Mouse (Mus musculus): ENCODE measurements at regions not wholly inside any gene's neighbourhood (a gene's known extent, or its start where the extent isn't known, plus 50 kb on each side); places are given as distances from the start of the nearest gene placed in this dataset.

DNA sequence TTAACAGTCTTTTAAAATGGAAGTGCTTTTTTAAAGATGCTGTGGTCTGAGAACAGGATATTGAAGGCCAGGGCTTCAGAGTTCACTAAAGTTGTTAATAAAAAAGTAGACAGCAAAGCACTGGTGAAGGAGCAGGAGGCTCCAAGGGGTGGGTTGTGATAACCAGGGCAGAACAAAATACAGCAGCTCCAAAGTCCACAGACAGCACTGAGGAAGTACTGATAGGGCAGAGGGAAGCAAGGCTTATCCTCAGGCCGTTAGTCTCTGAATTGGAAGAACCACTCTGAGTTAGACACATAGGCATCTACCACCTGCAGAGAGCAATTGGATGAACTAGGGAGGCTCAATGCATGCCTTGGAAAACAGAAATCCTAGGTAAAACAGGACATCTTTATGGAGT, 62.1 kb downstream of the P2ry1 start:
- no peak for DNase-seq

DNA sequence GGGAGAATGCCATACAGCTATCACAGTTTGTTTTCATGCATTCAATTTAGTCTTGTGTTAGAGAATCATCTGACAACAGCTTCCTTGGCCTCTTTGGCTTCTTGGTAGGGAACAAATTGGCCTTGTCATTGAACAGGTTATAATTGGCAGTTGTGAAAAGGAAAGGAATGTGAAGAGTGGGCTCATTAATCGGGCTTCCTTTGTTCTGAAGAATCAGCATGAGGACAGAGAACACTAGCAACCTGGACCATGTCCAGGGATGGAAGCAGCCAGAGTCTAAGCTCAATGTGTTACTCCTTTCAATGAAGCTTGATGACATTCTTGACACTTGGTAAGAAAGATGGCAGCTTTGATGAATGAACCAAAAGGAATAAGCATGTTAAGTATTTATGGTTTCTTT, 64.5 kb downstream of the P2ry1 start:
- DNase-seq = no peak

DNA sequence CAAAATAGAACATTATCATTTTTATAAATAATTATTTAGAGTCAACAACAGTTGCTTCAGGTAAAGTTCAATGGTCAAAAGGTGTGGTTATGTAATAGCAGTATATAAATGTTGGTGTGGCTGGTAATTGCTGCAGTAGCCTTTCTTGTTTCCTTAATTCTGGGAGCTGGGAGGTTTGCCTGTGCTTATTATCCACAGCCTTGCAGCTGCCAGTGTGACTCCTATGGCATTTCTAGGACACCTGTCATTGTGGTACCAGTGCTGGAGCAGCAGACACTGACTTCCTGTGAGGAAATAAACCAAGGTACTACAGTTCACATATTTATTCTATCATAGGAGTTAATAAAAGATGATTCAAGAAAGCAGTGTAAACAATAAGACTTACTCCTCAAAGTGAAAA, 65.6 kb downstream of the P2ry1 start:
- DNase-seq = no peak

DNA sequence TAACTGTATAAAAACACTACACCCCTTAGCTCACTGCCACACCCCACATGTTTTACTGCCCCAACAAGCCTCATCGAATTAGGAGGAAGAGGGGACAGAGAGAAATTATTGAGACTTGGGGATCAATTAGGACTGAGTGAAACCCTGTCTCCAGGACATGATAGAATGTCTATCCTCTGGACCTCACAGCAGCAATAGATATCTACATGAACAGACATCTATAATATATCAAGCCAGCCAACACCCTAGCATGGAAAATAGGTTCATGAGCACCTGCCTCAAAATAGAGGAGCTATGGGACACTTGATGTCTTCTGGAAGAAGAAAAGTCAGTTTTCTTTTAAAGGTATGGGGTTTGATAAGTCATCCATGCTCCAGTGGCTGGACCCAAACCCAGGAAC, 68.4 kb downstream of the P2ry1 start:
- no peak for DNase-seq

DNA sequence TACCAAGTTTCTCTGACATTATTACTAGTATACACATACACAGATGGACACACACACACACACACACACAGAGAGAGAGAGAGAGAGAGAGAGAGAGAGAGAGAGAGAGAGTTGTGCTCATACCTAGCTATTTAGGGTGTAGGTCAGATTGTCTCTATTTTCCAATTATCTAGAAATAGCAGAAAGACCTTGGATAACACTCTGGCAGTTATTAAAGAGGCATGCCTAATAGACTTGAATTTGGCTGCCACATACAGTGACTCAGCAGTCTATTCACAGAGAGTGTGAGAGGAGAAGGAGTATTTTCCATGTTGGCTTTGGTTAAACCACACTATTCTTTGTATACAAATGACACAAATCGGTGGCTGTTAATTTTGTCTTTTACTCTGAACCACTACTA, 69.7 kb downstream of the P2ry1 start:
- no peak for DNase-seq

DNA sequence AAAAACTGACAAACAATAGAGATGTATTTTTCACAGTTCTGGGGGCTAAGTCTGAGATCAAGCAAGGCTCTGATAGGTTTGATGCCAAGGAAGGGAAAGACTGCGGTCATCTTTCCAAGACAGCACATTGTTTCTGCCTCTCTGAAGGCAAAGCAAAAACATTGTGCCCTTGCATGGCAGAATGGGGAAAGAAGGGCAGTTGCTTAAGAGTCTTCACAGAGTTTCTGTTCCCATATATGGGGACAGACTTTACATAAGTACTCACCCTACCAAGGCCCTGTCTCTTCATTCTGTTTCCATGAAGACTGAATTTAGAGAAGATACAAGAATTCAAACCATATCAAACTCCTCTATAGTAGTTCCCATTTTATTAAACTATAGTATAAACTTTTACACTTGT, 70.5 kb downstream of the P2ry1 start:
- no peak for DNase-seq

DNA sequence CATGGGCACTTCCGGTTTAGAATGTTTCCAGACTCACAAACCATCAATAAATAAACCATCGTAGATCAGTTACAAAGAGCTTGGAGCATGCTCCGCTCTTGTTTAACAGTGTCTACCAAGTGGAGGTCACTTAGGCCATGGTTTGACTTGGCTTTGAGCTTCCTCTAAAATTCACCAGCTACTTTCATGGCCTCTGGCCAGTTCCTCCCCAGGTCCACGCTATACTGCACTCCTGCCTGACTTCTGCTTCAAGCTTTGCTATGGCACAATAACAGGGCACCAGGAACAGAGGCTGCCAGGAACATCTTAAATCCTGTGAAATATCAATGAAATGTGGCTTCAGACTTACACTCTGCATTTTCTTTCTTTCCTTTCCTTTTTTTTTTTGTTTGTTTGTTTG, 71.2 kb downstream of the P2ry1 start:
- no peak for DNase-seq

DNA sequence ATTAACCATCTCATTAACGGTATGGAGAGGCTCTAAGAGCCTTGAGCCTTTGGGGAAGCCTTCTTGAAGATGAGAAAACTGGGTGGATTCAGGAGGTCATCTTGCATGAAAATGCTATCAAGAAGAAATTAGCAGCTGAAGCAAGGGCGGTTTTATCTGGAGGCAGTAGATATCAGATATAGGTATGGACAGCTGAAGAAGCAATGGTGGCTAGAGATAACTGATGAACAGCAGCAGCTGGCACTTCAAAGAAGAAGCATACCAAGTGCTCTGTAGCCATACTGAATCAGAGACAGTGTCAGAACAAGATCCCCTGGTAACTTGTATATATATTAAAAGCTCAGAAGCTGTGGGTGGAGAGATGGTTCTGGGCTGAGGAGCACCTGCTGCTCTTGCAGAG, 73.2 kb downstream of the P2ry1 start:
- DNase-seq = no peak

DNA sequence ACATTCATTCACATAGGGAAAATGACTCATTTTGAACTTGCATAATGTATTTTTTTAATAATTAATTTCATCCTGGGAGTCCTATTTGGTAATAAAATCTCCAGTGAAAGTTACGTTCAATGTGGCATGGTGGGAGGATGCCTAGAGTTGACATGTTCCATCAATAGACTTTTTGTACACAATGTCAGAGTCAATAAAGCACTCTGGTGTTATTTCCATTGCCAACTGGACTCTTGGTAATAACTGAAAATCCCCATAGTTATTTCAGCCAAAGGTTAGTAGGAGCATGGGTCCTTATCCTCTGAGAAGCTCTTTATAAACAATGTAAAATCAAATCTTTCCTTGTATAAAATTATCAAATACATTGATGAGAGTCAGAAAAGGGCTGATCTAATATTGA, 87.3 kb downstream of the P2ry1 start:
- no peak for DNase-seq

DNA sequence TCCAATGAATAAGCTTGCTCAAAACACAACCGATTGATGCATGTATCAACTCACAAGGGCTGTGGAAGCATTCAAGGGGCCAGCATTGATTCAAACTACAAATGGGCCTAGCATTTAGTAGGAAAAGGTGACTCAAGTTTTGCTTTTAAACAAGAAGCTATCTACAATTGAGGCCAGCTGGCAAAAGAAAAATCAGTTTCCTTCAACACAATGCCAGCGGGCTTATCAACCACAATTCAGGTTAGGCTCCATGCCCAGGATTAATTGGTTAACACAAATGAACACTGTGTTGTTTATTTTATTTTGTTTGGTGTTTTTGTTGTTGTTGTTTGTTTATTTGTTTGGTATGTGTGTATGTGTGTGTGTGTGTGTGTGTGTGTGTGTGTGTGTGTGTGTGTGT, 89.4 kb downstream of the P2ry1 start:
- DNase-seq = no peak

DNA sequence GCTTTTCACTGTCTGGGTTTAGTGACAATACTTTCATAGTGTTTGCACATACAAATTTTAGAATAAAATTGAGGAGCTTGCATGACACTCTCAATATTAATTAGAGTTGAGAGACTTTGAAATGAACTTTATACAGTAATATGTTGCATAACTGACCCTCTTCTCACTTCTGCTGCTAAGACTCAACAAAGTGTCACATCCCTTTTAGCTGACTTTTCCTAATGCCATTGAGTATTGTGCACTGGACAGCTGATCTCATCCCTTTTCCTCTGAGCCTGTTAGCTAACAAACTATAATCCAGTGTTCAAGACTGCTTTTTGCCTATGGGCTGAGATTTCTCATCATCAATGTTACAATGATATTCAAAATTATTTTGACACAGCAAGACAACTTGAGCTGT, 113.8 kb downstream of the P2ry1 start:
- DNase-seq = no peak

DNA sequence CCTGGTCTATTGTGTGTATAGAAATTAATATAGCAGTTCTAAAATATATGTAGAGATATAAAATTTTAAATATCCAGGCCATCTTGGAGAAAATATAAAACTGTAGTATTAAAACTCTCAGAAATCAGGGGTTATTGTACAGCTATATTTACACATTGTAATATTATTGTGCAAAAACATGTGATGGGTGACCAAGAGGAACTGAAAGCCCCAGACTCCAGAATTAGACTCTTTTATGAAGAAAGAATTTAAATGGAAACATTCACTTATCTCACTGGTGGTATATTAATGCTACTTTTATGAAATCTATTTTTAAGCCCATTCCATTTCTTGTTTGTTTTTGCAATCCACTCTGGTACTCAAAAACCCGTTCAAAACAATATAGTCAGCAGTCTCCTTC, 130.5 kb downstream of the P2ry1 start:
- DNase-seq = no peak

DNA sequence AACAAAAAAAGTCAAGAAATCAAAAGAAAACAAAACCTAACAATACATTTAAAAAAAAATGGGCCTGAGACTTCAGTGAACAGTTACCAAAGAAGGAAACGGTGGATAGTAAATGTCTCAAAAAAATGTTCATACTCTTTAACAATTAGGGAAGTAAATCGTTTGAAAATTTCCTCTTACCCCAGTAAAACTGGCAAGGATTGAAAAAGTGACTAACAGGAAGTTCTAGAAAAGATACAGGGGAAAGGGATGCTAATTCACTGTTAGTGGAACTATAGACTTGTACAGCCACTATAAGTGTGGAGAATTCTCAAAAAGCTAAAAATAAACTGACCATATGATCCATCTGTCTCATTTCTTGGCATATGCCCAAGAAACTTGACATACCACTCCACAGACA, 151.5 kb downstream of the P2ry1 start:
- DNase-seq = no peak

DNA sequence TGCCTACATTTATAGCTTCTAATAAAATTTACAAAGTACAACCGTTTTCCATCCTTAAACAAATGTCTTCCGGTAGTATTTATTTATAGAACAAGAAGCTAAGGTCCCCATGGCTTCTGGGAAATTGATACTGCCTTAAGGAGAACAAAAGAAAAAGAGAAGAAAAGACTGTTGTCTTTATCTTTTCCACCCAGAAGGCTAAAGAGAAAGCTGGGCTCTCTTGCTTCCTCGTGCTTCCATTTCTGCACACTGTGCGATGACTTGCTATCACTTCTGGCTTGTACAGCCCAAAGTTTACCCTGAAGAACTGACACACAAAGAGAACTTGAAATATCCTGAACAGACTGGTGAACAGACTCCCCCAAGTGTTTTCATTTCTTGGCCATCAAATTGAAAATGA, 157.2 kb downstream of the P2ry1 start:
- no peak for DNase-seq

DNA sequence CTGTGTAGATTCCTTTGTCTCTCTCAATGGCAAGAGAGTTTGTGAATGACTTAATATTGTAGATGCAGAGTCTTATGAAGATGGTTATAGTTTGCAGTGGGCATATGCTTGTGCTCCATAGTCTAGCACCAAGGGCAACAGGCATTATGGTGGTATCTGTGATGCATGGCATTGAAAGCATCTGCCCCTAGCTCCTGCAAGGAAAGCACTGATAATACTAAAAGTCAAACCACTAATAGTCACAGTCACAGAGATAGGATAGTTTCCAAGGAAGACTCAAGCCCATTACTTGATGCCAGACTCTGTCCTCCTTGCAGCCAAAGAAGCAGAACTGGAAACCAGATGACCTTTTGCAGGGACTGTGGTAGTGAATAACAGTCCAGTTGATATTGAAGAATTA, 158.8 kb downstream of the P2ry1 start:
- DNase-seq = no peak

DNA sequence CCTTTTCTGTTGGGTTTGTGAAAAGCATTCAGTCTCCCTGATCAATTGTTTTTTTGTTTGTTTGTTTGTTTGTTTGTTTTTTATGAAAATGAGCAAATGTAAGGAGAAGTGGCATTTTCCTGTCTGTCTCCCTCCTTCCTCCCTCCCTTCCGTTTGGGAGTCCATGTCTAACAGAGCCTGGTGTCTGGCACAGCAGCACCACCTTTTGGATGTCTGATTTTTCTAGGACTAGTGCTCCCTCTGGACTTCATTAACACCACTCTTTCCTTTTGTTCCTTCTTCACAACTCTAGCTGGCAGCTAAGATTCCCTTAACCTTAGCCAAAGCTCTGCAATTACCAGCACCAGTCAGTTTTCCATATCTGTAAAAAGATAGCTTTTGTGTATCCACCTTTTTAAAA, 175.6 kb upstream of the Rap2b start:
- no peak for DNase-seq

DNA sequence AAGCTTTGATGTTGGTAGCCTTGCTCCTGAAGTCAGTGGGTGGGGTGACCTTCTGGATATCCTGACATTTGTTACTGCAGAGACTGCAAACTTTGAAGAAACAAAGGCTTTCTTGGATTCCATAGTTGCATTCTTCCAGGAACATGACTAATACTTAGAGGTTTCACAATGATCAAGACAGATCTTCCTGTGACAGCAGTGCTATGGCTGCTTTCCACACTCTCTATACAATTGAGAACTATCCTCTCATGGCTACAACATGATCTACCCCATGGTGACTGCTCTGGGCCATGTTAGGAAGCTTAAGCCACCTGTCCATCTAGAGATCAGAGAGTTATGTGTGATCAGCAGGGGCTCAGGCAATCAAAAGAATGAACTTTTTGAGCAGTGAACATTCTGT, 172.8 kb upstream of the Rap2b start:
- DNase-seq = no peak

DNA sequence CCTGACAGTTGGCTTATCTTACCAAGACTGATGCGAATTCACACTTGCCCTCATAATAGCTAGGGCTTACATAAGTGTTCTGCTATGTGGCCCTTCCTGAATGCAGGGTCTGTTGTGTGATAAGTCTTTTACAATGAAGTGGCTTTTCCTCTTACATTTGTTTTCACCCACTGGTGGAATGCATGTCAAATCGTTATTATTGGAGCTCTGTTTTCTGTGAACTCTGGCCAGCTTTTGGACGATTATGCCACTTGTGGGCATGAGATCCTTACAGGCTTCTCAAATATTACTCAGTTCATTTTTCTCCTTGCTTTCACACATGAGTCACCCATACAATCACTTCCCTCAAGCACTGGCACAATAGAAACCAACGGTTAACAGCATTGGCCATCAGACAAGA, 144.9 kb upstream of the Rap2b start:
- no peak for DNase-seq

DNA sequence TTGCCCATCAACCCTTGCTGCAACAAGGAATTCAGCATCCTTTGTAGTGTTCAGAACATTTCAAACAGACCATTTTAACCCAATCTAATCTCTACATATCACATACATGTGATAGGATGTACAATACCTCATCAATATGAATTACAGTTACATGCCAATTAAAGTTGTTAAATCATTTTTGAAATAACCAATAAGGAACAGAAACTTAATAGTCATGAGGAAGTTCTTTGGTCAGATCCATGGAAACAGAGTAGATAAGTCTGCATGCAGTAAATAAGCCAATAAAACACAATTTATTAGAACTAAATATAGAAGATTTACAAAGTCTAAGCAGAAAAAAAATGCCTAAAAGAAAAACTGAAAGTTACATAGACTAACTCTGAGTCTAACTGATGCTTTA, 136.9 kb upstream of the Rap2b start:
- DNase-seq = no peak

DNA sequence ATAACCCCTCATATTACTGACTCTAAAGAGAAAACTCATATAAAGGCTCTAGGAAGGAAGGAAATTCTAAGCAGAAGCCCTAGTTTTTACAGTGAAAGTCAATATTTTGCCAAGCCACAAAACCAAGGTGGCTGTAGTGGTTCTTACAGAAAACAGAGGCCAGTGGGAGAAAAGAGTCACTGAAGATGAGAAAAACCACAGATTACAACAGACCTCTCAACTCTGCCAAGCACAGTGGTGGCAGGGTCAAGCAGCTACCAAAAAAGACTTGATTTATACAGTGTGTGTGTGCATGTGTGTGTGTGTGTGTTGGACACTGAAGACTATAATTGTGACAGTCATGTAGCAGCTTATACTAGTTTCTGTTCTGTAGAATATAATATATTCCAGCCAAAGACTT, 136.4 kb upstream of the Rap2b start:
- no peak for DNase-seq

DNA sequence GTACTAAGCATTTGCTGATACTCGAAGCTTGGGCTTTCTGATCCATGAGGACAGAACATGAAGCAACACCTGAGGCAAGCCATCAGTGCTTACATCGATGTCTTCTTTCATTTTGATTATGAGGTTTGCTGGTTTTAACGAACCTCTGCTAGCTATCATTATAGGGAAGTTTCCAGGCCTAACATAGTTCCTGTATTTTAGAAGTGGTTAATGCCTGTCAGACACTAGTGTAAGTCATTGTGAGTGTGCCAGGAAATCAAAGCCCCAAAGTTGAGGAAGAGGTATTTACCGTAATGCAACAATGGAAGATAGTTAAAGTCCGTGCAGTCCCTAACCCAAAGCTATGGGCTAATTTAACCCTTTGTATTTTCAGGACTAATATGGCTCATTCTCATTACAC, 120.1 kb upstream of the Rap2b start:
- DNase-seq = no peak

DNA sequence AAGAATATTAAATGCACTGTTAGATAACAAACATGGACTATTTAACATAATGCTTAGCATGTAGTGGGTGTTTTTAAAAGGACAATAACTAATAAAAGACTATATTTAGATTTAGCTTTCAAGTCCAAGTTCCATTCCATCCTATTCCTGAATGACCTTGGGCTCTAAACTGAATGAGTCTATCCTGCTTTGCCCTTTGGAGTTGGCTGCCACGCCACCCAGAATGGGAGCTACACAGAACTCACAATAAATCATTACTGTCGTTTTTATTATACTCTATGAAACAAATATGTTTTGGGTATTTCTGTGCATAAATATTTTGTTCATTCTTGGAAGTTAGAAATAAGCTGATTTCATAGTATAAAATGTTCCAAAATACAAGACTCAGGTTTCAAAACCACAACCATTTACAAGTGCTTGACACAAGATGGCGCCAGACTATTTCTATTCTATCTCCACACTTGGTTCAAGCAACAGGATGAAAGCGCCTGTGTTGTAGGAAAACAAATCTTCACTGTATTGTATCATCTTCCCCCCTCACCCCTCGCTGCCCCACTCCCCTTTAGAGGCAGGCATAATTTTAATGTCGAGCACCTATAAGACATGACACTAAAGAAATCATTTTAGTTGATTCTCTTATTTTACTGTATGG, 117.4 kb upstream of the Rap2b start:
- DNase-seq = peak; percentile 3 to 21

DNA sequence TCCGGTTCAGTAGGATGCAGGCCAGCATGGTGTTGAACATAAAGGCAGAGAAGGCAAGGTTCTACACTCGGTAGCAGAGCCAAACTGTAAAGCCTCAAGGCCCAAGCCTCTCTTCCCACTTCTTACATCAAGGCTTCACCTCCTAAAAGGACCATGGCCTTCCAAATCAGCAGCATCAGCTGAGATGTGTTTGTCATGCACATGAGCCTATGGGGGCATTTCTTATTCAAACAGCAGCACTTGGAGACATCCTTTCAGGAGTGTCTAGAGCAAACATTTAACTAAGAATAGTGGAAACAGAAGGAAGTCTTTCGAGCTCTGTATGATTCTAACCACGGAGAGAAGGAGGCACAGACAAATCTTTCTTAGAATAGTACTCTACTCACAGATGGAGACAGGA, 115.0 kb upstream of the Rap2b start:
- DNase-seq = no peak

DNA sequence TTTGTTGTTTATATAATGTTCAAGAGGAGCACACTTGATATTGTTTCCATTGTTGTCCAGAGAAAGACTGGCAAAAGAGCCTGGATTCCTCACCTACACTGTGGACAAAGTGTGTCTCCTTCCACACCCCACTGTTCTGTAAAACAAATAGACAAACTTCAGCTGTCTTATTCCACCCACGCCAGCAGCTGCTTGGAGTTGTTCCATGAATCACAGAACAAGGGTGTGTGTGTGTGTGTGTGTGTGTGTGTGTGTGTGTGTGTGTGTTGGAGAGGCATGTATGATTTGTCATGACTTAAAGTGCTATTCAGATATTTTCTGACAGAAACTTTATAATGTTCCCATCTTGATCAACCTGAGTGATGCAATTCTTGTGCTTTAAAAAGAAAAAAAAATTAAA, 114.1 kb upstream of the Rap2b start:
- DNase-seq = no peak

DNA sequence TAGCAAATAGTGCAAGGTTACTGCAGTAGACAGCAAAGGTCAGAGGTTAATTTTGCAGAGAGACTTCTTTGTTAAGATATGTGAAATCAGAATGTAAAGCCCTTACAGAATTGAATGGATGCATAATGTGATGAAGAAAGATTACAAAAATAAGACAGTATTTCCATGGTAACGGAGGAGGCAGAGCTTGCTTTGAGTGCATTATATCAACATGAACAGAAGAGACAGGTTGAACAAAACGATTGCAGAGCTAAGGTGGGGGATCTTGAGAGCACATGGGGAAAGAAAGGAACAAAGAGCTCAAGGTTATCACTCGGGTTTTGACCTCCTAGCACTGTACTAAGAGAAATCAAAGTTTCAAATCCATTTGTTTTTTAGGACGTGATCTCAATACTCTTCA, 106.2 kb upstream of the Rap2b start:
- no peak for DNase-seq

DNA sequence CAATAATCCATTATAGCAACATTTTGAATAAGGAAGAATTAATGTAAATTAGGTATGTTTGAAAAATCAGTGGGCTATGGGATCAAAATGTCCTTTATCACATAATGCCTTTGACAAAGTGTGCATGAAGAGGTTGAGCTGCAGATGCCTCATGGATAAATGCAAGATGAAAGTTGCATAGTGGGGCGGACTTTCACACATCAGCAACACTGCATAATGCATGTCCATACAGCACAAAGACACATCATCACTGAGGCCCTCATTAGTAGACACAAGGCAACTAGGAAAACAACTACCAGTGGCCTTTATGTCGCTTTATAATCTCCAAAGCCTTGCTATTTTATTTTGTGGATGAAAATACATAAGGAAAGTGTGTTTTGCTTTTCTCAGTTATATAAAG, 105.8 kb upstream of the Rap2b start:
- no peak for DNase-seq
